14 mouse cellular contexts compared by ENCODE assay signal in genomic region chr2:34647410-34647809, GRCm38 (mm10).
"Had no signal": no experiment of that assay in that cellular context is flagged by ENCODE, and none has a peak within 500 bp of the region (broad histone marks: within the 10 kb centered on the region; RNA-seq: fewer than 3 reads in every experiment).

No protein-coding gene starts in this region.

- H3K36me3 ChIP-seq: limb, embryonic 15.5 days; liver, embryonic 12.5 days; midbrain, embryonic 15.5 days; neural tube, embryonic 12.5 days; stomach, embryonic 15.5 days had no signal

- DNase-seq: lung, embryonic 14.5 days; lung, postnatal 10 days; retina, postnatal 1 day; thymus, adult 2 months; thymus, postnatal 25 days had no signal

- H3K4me3 ChIP-seq: limb, embryonic 15.5 days; megakaryocyte, embryonic 14.5 days; midbrain, embryonic 15.5 days; neural tube, embryonic 12.5 days; stomach, embryonic 15.5 days had no signal

- H3K9me3 ChIP-seq: limb, embryonic 15.5 days; liver, embryonic 12.5 days; midbrain, embryonic 15.5 days; neural tube, embryonic 12.5 days; stomach, embryonic 15.5 days had no signal

- H3K4me2 ChIP-seq: limb, embryonic 15.5 days; lung, embryonic 14.5 days; midbrain, embryonic 11.5 days; neural tube, embryonic 12.5 days had no signal

- H3K9ac ChIP-seq: limb, embryonic 15.5 days; liver, embryonic 12.5 days; lung, embryonic 14.5 days; midbrain, embryonic 15.5 days; neural tube, embryonic 12.5 days; stomach, embryonic 15.5 days had no signal

- ATAC-seq: intestine, postnatal 0 days; liver, embryonic 12.5 days; midbrain, embryonic 15.5 days had no signal

- H3K27me3 ChIP-seq: limb, embryonic 15.5 days; liver, embryonic 12.5 days; midbrain, embryonic 15.5 days; neural tube, embryonic 12.5 days; stomach, embryonic 15.5 days had no signal

- H3K27ac ChIP-seq: limb, embryonic 15.5 days; liver, embryonic 12.5 days; macrophage; midbrain, embryonic 15.5 days; neural tube, embryonic 12.5 days; stomach, embryonic 15.5 days had no signal
